Mouse (Mus musculus) testis, adult 2 months (tissue): ENCODE measurements around the gene C77080. TPM values are rescaled to one million over a fixed set of nuclear protein-coding genes. Genes with fewer than 3 reads are reported as not detected.

Experiments used
- H3K27ac ChIP-seq: fragments of 200-500 bp; 2 replicates; pipeline ENCODE4 v1.5.1; 2012; ENCODE audit warnings: low read depth, low read length; ENCODE audit not compliant: control insufficient read depth, insufficient read depth
- H3K27me3 ChIP-seq: fragments of 200-500 bp; 2 replicates; pipeline ENCODE4 v1.6.1; 2012; ENCODE audit warnings: mild to moderate bottlenecking, low read length, moderate library complexity; ENCODE audit not compliant: control insufficient read depth, insufficient read depth
- H3K36me3 ChIP-seq: fragments of 200-500 bp; 2 replicates; pipeline ENCODE4 v1.6.1; 2012; ENCODE audit warnings: mild to moderate bottlenecking, low read length; ENCODE audit not compliant: control insufficient read depth, insufficient read depth
- H3K4me1 ChIP-seq: fragments of 200-500 bp; 2 replicates; pipeline ENCODE4 v1.6.1; 2012; ENCODE audit warnings: low read length; ENCODE audit not compliant: control insufficient read depth, insufficient read depth
- H3K4me3 ChIP-seq: fragments of 200-500 bp; 2 replicates; pipeline ENCODE4 v1.5.1; 2012; ENCODE audit warnings: low read depth, mild to moderate bottlenecking, low read length, moderate library complexity, mixed read lengths; ENCODE audit not compliant: control insufficient read depth
- CTCF ChIP-seq: fragments of 200-500 bp; IDR thresholded peaks from 2 replicates; pipeline ENCODE4 v1.5.1; 2012; ENCODE audit warnings: low read depth, mild to moderate bottlenecking, inconsistent platforms, low read length, moderate library complexity; ENCODE audit not compliant: control insufficient read depth, insufficient read depth, insufficient replicate concordance
- POLR2A ChIP-seq: fragments of 200-500 bp; IDR thresholded peaks from 2 replicates; pipeline ENCODE4 v1.6.1; 2012; ENCODE audit warnings: low read depth, mild to moderate bottlenecking, inconsistent platforms, low read length, moderate library complexity; ENCODE audit not compliant: control insufficient read depth
- polyA plus RNA-seq: library from polyadenylated mRNA; depleted of rRNA; stranded (reverse); fragments of >200 nt; gene quantifications from 2 replicates; pipeline ENCODE4 v1.2.3, GENCODE M21; 2012

The C77080 gene
- polyA plus RNA-seq, 1 experiment: 1.4 TPM

DNA sequence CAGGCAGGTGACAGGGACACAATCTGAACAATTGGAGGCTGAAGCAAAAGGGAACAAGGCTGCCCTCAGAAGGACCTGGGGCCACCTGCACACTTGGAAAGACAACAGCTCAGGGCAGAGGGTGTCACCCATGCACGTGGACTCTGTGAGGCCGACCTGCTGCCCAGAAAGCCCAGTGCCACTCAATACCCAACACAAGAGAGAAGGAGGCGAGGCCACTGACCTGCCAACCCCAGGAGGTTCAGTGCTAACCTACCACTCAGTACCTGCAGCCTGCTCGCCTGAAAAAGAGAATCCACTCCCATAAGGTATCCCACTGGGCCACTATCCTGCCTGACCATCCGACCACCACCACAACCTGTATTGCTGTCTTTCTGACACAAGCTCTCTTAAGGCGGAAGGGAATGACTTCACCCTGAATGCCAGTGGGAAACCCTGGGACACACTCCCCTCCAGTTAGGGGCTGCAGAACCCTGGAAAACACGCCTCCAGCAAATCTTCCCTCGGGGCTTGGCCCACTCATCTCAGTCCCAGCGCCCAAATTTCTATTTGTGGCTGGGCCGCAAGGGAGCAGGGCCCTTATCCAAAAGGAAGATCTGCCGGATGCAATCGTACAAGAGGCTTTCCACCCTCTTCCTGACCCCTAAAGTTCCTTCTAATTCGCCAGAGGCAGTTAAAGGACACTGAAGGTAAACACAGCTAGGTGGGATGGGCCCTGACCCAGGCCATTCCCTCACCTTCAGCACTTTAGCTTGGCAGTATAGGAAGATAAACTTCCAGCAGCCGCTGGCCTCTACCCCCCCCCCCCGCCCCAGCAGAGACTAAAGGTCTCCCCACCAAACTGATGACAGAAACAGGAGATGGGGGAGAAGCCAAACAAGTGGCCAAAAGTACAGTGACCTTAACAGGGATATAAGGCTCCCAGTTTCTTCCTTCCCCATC is 14.6 kb downstream of the C77080 start:
- H3K4me1 ChIP-seq: peaks cover 20% of the 10 kb centered on the region
- H3K36me3 ChIP-seq: no peaks in the 10 kb centered on the region
- TF ChIP-seq CTCF: no peak
- no peak for TF ChIP-seq POLR2A
- no peak overlapping the region for H3K27ac ChIP-seq
- no peak overlapping the region for H3K4me3 ChIP-seq
- no peaks in the 10 kb centered on the region for H3K27me3 ChIP-seq

DNA sequence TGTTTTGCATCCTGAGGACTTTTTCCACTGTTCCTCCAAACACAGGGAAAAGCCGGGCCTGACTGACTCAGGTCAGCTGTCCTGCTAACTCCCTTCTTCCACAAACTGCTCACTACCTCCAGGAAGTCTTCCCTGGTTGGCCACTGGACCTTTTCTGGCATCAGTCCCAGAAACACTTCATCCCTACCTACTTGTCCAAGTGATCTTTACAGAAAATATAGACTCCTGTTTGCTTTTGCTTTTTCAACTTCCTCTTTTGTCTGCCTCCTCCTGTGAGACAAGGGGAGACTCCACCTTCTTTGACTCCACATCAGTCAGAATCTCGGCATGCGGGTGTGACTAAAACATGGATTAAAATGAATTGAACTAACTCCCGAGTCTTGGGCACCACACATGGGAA is 16.4 kb downstream of the C77080 start:
- Histone ChIP-seq H3K36me3 (no peaks in the 10 kb centered on the region), H3K27me3 (no peaks in the 10 kb centered on the region), H3K4me1 (peaks cover 11% of the 10 kb centered on the region), H3K27ac (no peak overlapping the region), H3K4me3 (no peak overlapping the region)
- TF ChIP-seq POLR2A (no peak), CTCF (no peak)

DNA sequence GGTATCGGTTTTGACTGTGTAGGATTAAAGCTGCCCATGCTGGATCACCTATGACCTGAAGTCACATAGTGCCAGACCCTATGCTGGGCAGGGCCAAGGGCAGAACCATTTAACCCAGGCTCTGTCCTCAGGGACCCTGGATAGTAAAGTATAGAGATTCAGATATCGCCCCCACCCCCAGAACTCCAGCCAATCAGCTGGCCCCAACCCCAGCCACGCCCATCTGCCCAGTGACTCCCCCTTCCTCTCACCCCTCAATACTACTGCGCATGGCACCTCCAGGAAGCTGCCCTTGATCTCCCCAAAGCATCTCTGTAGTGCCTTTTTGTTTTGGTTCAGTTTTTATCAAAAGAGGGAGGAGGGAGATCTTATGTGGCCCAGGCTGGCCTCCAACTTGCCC is 18.4 kb downstream of the C77080 start:
- no peak overlapping the region for H3K4me3 ChIP-seq
- H3K27ac ChIP-seq: no peak overlapping the region
- peaks cover 11% of the 10 kb centered on the region for H3K4me1 ChIP-seq
- no peaks in the 10 kb centered on the region for H3K27me3 ChIP-seq
- no peaks in the 10 kb centered on the region for H3K36me3 ChIP-seq
- TF ChIP-seq POLR2A (no peak), CTCF (no peak)

DNA sequence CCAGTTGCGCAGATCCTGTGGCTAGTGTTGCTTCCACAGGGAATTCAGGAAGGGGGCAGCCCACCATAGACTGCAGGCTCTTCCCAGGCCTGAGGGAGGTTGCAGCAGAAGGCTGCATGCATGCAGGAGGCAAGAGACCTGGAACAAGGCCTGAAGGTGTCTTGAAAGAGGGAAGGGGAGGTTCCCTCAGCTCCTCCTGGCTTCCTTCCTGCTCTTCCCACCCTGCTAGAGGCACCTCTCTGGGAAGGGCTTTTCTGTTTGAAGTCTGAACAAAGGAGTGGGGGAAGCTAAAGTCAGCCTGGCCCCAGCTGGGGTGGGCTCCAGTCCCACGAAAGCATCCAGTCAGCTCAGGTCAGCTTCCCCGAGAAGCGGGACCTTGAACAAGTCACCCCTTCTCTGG is 18.9 kb downstream of the C77080 start:
- H3K4me1 ChIP-seq: peaks cover 11% of the 10 kb centered on the region
- TF ChIP-seq CTCF (no peak), POLR2A (no peak)
- H3K27me3 ChIP-seq: no peaks in the 10 kb centered on the region
- H3K4me3 ChIP-seq: no peak overlapping the region
- H3K27ac ChIP-seq: no peak overlapping the region
- no peaks in the 10 kb centered on the region for H3K36me3 ChIP-seq

DNA sequence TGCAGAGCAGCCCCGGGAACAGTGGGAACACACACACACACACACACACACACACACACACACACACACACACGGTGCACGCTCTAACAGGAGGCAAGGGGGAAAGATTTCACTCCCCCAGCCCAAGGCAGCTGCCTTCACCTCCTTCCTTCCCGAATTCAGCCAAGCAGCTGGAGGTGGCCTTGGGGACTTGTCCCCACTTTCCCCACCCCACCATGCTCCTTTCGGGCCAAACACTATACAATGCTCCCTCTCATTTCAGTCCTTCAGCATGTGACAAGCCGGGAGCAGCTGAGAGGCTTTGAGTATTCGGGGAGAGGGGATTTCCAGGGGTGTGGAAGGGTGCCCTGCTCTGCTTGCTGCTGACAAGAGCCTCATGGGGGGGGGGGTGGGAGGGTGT is 19.3 kb downstream of the C77080 start:
- no peaks in the 10 kb centered on the region for H3K27me3 ChIP-seq
- H3K4me1 ChIP-seq: peaks cover 11% of the 10 kb centered on the region
- H3K36me3 ChIP-seq: no peaks in the 10 kb centered on the region
- no peak overlapping the region for H3K27ac ChIP-seq
- no peak overlapping the region for H3K4me3 ChIP-seq
- TF ChIP-seq POLR2A (no peak), CTCF (no peak)

DNA sequence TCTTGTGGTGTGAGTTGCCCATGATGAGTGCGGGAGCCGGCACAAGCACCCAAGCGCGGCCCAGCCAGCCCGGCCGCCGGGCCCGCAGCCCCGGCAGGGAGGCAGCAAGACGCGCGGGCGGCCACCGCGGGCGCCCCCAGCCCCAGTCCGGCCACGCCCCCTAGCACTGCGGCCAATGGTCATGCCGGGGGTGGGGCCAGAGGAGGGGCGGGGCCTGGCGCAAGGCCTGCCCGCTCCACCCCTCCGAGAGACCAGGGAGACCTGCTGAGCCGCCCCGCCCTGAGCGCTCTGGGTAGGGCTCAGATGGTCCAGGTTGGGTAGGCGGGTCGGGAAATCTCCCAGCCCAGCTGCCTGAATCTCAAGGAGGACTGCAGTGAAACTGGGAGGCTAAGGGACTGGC is 22.1 kb downstream of the C77080 start:
- H3K4me1 ChIP-seq: peaks cover 11% of the 10 kb centered on the region
- H3K4me3 ChIP-seq: peak overlapping the region; percentile 46
- no peaks in the 10 kb centered on the region for H3K36me3 ChIP-seq
- TF ChIP-seq POLR2A (no peak), CTCF (no peak)
- no peak overlapping the region for H3K27ac ChIP-seq
- H3K27me3 ChIP-seq: no peaks in the 10 kb centered on the region

DNA sequence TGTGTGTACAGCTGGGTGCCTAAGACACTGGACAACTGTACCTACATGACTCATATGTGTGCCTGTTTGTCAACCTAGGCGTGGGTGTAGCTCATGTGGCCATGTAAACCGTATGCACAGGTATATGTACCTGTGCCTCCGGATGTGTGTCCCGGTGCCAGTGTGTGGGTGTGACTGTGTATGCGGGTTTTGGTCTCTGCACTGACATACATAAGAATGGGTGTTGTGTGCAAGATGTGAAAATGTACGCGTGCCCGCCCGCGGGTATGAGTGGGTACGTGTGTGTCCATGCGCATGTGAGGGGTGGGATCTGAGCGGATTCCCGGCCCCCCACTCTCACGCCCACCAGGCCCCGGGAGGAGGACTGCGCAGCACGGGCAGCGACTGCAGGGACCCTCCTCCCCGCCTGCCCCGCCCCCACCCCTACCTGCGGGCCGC is 22.6 kb downstream of the C77080 start:
- Histone ChIP-seq H3K4me3 (peak overlapping the region; percentile 66), H3K4me1 (peaks cover 11% of the 10 kb centered on the region), H3K27ac (no peak overlapping the region), H3K36me3 (no peaks in the 10 kb centered on the region), H3K27me3 (no peaks in the 10 kb centered on the region)
- TF ChIP-seq CTCF (no peak), POLR2A (no peak)
